Mouse (Mus musculus) ES-E14 (cell line): ENCODE measurements at regions not wholly inside any gene's neighbourhood (a gene's known extent, or its start where the extent isn't known, plus 50 kb on each side); places are given as distances from the start of the nearest gene placed in this dataset.

Experiments used
- DNase-seq: peaks from one replicate; pipeline ENCODE4 v3.0.0-alpha.2; 2013; ENCODE audit warnings: low read depth, low spot score
- H3K27ac ChIP-seq: 2 replicates; pipeline ENCODE4 v1.5.1; 2012; ENCODE audit warnings: low read depth, mild to moderate bottlenecking, low read length, moderate library complexity, mixed read lengths; ENCODE audit not compliant: poor library complexity, insufficient read depth, severe bottlenecking
- H3K36me3 ChIP-seq: 2 replicates; pipeline ENCODE4 v1.6.1; 2012; ENCODE audit warnings: mild to moderate bottlenecking, low read length, moderate library complexity, mixed read lengths; ENCODE audit not compliant: control insufficient read depth, poor library complexity, insufficient read depth, severe bottlenecking
- H3K4me1 ChIP-seq, 2 experiments: fragments of 150-350 bp in 1 of 2; sonication (generic) in 1 of 2; 2 replicates each; pipeline ENCODE4 v1.6.1; 2012; ENCODE audit warnings: low read length in 2 of 2, mild to moderate bottlenecking in 1 of 2, mixed read lengths in 1 of 2; ENCODE audit not compliant: control insufficient read depth in 2 of 2, insufficient read depth in 2 of 2, poor library complexity in 1 of 2
- H3K4me3 ChIP-seq, 2 experiments: fragments of 150-350 bp in 1 of 2; sonication (generic) in 1 of 2; 2 replicates each; pipeline ENCODE4 v1.5.1; 2012; ENCODE audit warnings: low read length in 2 of 2, low read depth in 1 of 2, mild to moderate bottlenecking in 1 of 2, mixed read lengths in 1 of 2; ENCODE audit not compliant: insufficient read depth in 1 of 2, poor library complexity in 1 of 2, severe bottlenecking in 1 of 2
- H3K9ac ChIP-seq: 2 replicates; pipeline ENCODE4 v1.6.1; 2012; ENCODE audit warnings: low read depth, mild to moderate bottlenecking, low read length, mixed read lengths; ENCODE audit not compliant: poor library complexity, insufficient read depth, severe bottlenecking
- H3K9me3 ChIP-seq: fragments of 150-350 bp; sonication (generic); 2 replicates; pipeline ENCODE4 v1.6.1; 2012; ENCODE audit warnings: low read depth, mild to moderate bottlenecking, low read length; ENCODE audit not compliant: control insufficient read depth, insufficient read depth
- CHD2 ChIP-seq: IDR thresholded peaks from 2 replicates; pipeline ENCODE4 v1.6.1; 2014; ENCODE audit warnings: mild to moderate bottlenecking, low read depth, low read length, inconsistent platforms
- HCFC1 ChIP-seq: IDR thresholded peaks from 2 replicates; pipeline ENCODE4 v1.6.1; 2012; ENCODE audit warnings: low read length, inconsistent platforms, borderline replicate concordance; ENCODE audit not compliant: insufficient read depth
- MAFK ChIP-seq: IDR thresholded peaks from 2 replicates; pipeline ENCODE4 v1.6.1; 2014; ENCODE audit warnings: mild to moderate bottlenecking, low read depth, low read length, inconsistent platforms; ENCODE audit not compliant: insufficient read depth
- ZC3H11A ChIP-seq: IDR thresholded peaks from 2 replicates; pipeline ENCODE4 v1.6.1; 2012; ENCODE audit warnings: low read depth, mild to moderate bottlenecking, inconsistent platforms, low read length, borderline replicate concordance
- ZNF384 ChIP-seq: IDR thresholded peaks from 2 replicates; pipeline ENCODE4 v1.6.1; 2012; ENCODE audit warnings: low read depth, low read length, inconsistent platforms
- in situ Hi-C, 2 experiments: fragments of 600-800 bp; cut with MboI; formaldehyde crosslinking; loops; one replicate each; pipeline ENCODE4 v1.15.1; 2025; ENCODE audit warnings: low sequenced_read_pairs in 2 of 2, inconsistent platforms in 1 of 2; ENCODE audit not compliant: unreplicated experiment in 2 of 2

GRCm38 (mm10) chr13:16763746-16764145 lies 752.1 kb downstream of the Inhba start:
- H3K9ac ChIP-seq = no peak overlapping the region
- DNase-seq = peak; percentile 50
- no peaks in the 10 kb centered on the region for H3K36me3 ChIP-seq
- TF ChIP-seq MAFK (no peak), ZNF384 (peak; percentile 67; the same call in 1 of the 2 replicates), ZC3H11A (peak; percentile 52), CHD2 (no peak), HCFC1 (no peak)
- in situ Hi-C loops = loop anchor here in 1 of 2 experiments (25.0 kb wide), 1 partner anchor 751 kb away; the partner anchor contains the start of gene Inhba
- no peaks in the 10 kb centered on the region; a peak in 1 of 4 replicates for H3K4me1 ChIP-seq
- H3K4me3 ChIP-seq = no peak overlapping the region
- no peaks in the 10 kb centered on the region for H3K9me3 ChIP-seq
- no peak overlapping the region for H3K27ac ChIP-seq

GRCm38 (mm10) chr13:16769409-16769808 lies 757.8 kb downstream of the Inhba start:
- Histone ChIP-seq H3K9me3 (no peaks in the 10 kb centered on the region), H3K4me1 (peaks cover 2 to 9% of the 10 kb centered on the region in 2 experiments; a peak in 3 of 4 replicates), H3K9ac (no peak overlapping the region), H3K36me3 (no peaks in the 10 kb centered on the region), H3K4me3 (no peak overlapping the region), H3K27ac (no peak overlapping the region)
- TF ChIP-seq ZC3H11A (no peak), HCFC1 (no peak; the same call in 1 of the 2 replicates), MAFK (peak; percentile 45; the same call in 1 of the 2 replicates), CHD2 (0 out of 2 replicates have a peak, but pooled peaks have one; percentile 14), ZNF384 (no peak)
- in situ Hi-C loops = loop anchor here in 1 of 2 experiments (25.0 kb wide), 1 partner anchor 757 kb away; the partner anchor contains the start of gene Inhba
- peak; percentile 15 for DNase-seq

DNA sequence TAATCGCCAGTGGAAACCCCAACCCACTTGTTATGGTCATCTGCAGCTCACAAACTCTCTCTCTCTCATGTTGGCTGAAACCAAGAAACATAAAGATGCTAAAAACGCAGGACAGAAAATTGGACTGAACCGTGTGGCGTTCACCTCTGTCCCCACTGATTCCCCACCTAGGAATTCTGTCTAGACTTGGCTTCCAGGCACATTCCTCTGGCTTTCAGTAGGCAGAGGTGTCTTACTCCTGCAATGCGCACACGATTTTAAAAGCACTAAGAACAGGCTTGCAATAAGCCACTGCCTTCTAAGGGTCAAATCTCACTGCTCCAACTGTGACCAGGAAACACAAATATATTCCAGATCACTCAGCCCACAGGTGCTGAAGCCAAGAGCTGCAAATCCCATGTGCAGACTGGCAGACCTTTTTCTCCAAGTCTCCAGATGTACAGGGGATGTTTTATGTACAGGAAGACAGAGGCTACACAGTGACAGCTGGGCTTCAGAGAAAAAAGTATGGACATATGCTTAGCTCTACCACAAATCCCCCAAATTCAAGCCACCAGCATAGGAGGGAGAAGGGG lies 758.3 kb downstream of the Inhba start:
- DNase-seq = peak; percentile 16
- TF ChIP-seq ZNF384 (no peak), CHD2 (no peak), HCFC1 (no peak), MAFK (no peak), ZC3H11A (no peak)
- Histone ChIP-seq H3K4me1 (peaks cover 2 to 9% of the 10 kb centered on the region in 2 experiments; a peak in 3 of 4 replicates), H3K9ac (no peak overlapping the region), H3K36me3 (no peaks in the 10 kb centered on the region), H3K4me3 (no peak overlapping the region), H3K27ac (no peak overlapping the region), H3K9me3 (no peaks in the 10 kb centered on the region)
- in situ Hi-C loops = loop anchor here in 1 of 2 experiments (25.0 kb wide), 1 partner anchor 758 kb away; the partner anchor contains the start of gene Inhba

GRCm38 (mm10) chr13:16771845-16772244 lies 760.2 kb downstream of the Inhba start:
- Histone ChIP-seq H3K27ac (no peak overlapping the region), H3K36me3 (no peaks in the 10 kb centered on the region), H3K9ac (no peak overlapping the region), H3K4me1 (peaks cover 2 to 9% of the 10 kb centered on the region in 2 experiments; a peak in 3 of 4 replicates), H3K4me3 (no peak overlapping the region), H3K9me3 (no peaks in the 10 kb centered on the region)
- TF ChIP-seq ZNF384 (no peak), MAFK (no peak), HCFC1 (no peak), ZC3H11A (no peak), CHD2 (no peak)
- no peak for DNase-seq
- in situ Hi-C loops = loop anchor here in 1 of 2 experiments (25.0 kb wide), 1 partner anchor 760 kb away; the partner anchor contains the start of gene Inhba
